ENCODE assay signal across 32 mouse cellular contexts in the genomic region with DNA sequence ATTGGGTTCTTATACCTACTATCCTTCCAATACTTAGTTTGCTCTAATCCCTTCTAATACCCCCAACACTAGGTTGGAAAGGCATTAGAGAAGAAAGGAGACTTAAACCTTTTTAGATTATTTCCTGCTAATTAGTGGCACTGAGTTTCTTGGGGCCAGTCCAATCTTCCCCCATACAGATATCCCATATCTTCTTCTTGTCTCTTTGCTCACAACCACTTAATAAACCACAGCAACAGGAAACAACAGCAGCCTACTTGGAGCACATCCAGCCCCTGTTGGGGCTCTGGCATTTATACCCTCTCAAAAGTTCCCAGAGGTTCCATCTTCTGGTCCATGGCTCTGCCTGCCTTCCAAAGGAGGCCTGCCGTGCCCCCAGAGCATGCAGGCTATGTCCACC. TPM values are rescaled to one million over a fixed set of nuclear protein-coding genes. Genes with fewer than 3 reads are reported as not detected.
"Had no signal": no experiment of that assay in that cellular context is flagged by ENCODE, and none has a peak within 500 bp of the region (broad histone marks: within the 10 kb centered on the region; RNA-seq: fewer than 3 reads in every experiment).

No protein-coding gene starts in this region.

- H3K36me3 ChIP-seq: limb, embryonic 10.5 days; limb, embryonic 12.5 days; limb, embryonic 13.5 days; limb, embryonic 15.5 days; liver, embryonic 12.5 days; liver, embryonic 13.5 days; liver, embryonic 15.5 days; lung, embryonic 15.5 days; midbrain, embryonic 10.5 days; midbrain, embryonic 12.5 days; midbrain, embryonic 13.5 days; midbrain, embryonic 15.5 days; neural tube, embryonic 12.5 days had no signal

- H3K9me3 ChIP-seq: limb, embryonic 10.5 days; limb, embryonic 12.5 days; limb, embryonic 13.5 days; limb, embryonic 15.5 days; liver, embryonic 12.5 days; liver, embryonic 13.5 days; liver, embryonic 15.5 days; lung, embryonic 15.5 days; megakaryocyte, embryonic 14.5 days; midbrain, embryonic 10.5 days; midbrain, embryonic 12.5 days; midbrain, embryonic 13.5 days; midbrain, embryonic 15.5 days; neural tube, embryonic 12.5 days had no signal

- H3K27ac ChIP-seq: limb, embryonic 10.5 days; limb, embryonic 12.5 days; limb, embryonic 13.5 days; limb, embryonic 15.5 days; liver, embryonic 12.5 days; liver, embryonic 13.5 days; liver, embryonic 14.5 days; liver, embryonic 15.5 days; lung, embryonic 15.5 days; macrophage; midbrain, embryonic 10.5 days; midbrain, embryonic 12.5 days; midbrain, embryonic 13.5 days; midbrain, embryonic 15.5 days; neural tube, embryonic 12.5 days had no signal

- H3K27me3 ChIP-seq: limb, embryonic 12.5 days; limb, embryonic 13.5 days; limb, embryonic 15.5 days; liver, embryonic 12.5 days; liver, embryonic 13.5 days; liver, embryonic 15.5 days; lung, embryonic 15.5 days; midbrain, embryonic 12.5 days; midbrain, embryonic 13.5 days; midbrain, embryonic 15.5 days; neural tube, embryonic 12.5 days had no signal

- H3K4me2 ChIP-seq: limb, embryonic 12.5 days; limb, embryonic 13.5 days; limb, embryonic 15.5 days; liver, embryonic 11.5 days; liver, embryonic 12.5 days; liver, embryonic 13.5 days; liver, embryonic 15.5 days; lung, embryonic 15.5 days; midbrain, embryonic 11.5 days; midbrain, embryonic 12.5 days; midbrain, embryonic 13.5 days; midbrain, embryonic 15.5 days; neural tube, embryonic 12.5 days had no signal

- ATAC-seq: liver, embryonic 12.5 days; liver, postnatal 0 days; lung, postnatal 0 days; midbrain, embryonic 13.5 days; midbrain, embryonic 15.5 days; midbrain, embryonic 16.5 days had no signal

- H3K4me3 ChIP-seq: limb, embryonic 10.5 days; limb, embryonic 12.5 days; limb, embryonic 13.5 days; limb, embryonic 15.5 days; liver, embryonic 12.5 days; liver, embryonic 13.5 days; liver, embryonic 15.5 days; lung, embryonic 15.5 days; megakaryocyte, embryonic 14.5 days; midbrain, embryonic 10.5 days; midbrain, embryonic 12.5 days; midbrain, embryonic 13.5 days; midbrain, embryonic 15.5 days; myocyte; neural tube, embryonic 12.5 days had no signal

- DNase-seq: left cerebral cortex, postnatal 4 days; liver; liver, embryonic 13.5 days; liver, postnatal 0 days; lung, adult 18-20 months; lung, adult 2 months; lung, postnatal 10 days; lung, postnatal 36 days; lung, postnatal 4 days; midbrain, embryonic 14.5 days had no signal

- H3K9ac ChIP-seq: limb, embryonic 12.5 days; limb, embryonic 13.5 days; limb, embryonic 15.5 days; liver, embryonic 12.5 days; liver, embryonic 13.5 days; liver, embryonic 14.5 days; liver, embryonic 15.5 days; liver, postnatal 0 days; lung, embryonic 15.5 days; midbrain, embryonic 12.5 days; midbrain, embryonic 13.5 days; midbrain, embryonic 15.5 days; neural tube, embryonic 12.5 days had no signal

- H3K4me1 ChIP-seq: limb, embryonic 10.5 days; limb, embryonic 12.5 days; limb, embryonic 13.5 days; limb, embryonic 15.5 days; liver, embryonic 12.5 days; liver, embryonic 13.5 days; liver, embryonic 15.5 days; lung, embryonic 15.5 days; midbrain, embryonic 10.5 days; midbrain, embryonic 12.5 days; midbrain, embryonic 13.5 days; midbrain, embryonic 15.5 days; neural tube, embryonic 12.5 days had no signal

RNA-seq across cellular contexts. Expression of a gene that starts 25.1 kb away (rescaled TPM):
- total RNA-seq: megakaryocyte, adult 5-6 weeks; monocyte, adult 5-6 weeks had no signal
- polyA plus RNA-seq: macrophage, myocyte had no signal
